Mouse (Mus musculus) thymus, adult 2 months (tissue): ENCODE data around the gene Slc48a1.

Source experiments
- CTCF ChIP-seq: fragments of 200-500 bp; IDR thresholded peaks from 2 replicates; pipeline ENCODE4 v1.5.1; 2012; ENCODE audit warnings: mild to moderate bottlenecking, control low read depth, low read length, moderate library complexity, borderline replicate concordance; ENCODE audit not compliant: control insufficient read depth, poor library complexity, insufficient read depth; ENCODE audit errors: extremely low read depth
- POLR2A ChIP-seq: fragments of 200-500 bp; IDR thresholded peaks from 2 replicates; pipeline ENCODE4 v1.6.1; 2012; ENCODE audit warnings: mild to moderate bottlenecking, low read length, control low read depth, moderate library complexity; ENCODE audit not compliant: control insufficient read depth, poor library complexity, insufficient read depth; ENCODE audit errors: extremely low read depth

GRCm38 (mm10) chr15:97745331-97745730 lies 33.0 kb upstream of the Slc48a1 start:
- TF ChIP-seq CTCF, result no peak
- TF ChIP-seq POLR2A, result no peak
